Mouse (Mus musculus) MEL (cell line): ENCODE measurements around the gene Sat2. TPM values are rescaled to one million over a fixed set of nuclear protein-coding genes. Genes with fewer than 3 reads are reported as not detected.

Experiments
- DNase-seq: peaks from one replicate; pipeline ENCODE4 v3.0.0; 2011; ENCODE audit warnings: low read depth, low spot score
- H3K27ac ChIP-seq: 2 replicates; pipeline ENCODE4 v1.5.1; 2012; ENCODE audit warnings: low read depth, mild to moderate bottlenecking, control low read depth, low read length, moderate library complexity; ENCODE audit not compliant: control insufficient read depth
- H3K27me3 ChIP-seq, 2 experiments: fragments of 150-350 bp in 1 of 2; sonication (generic) in 1 of 2; 2 replicates each; pipeline ENCODE4 v1.6.1; 2012; ENCODE audit warnings: low read length in 2 of 2, mild to moderate bottlenecking in 2 of 2, improper control_type of control experiment in 1 of 2, moderate library complexity in 1 of 2; ENCODE audit not compliant: insufficient read depth in 2 of 2, control insufficient read depth in 1 of 2
- H3K36me3 ChIP-seq, 2 experiments: 2 replicates each; pipeline ENCODE4 v1.6.1; 2012 to 2014; ENCODE audit warnings: low read length in 2 of 2, improper control_type of control experiment in 1 of 2, inconsistent platforms in 1 of 2, mild to moderate bottlenecking in 1 of 2; ENCODE audit not compliant: insufficient read depth in 2 of 2, control insufficient read depth in 1 of 2
- H3K4me1 ChIP-seq, 2 experiments: fragments of 150-350 bp in 1 of 2; sonication (generic) in 1 of 2; 2 replicates each; pipeline ENCODE4 v1.6.1; 2012; ENCODE audit warnings: low read length in 2 of 2, improper control_type of control experiment in 1 of 2, mild to moderate bottlenecking in 1 of 2; ENCODE audit not compliant: insufficient read depth in 2 of 2, control insufficient read depth in 1 of 2
- H3K4me3 ChIP-seq, 2 experiments: fragments of 150-350 bp in 1 of 2; sonication (generic) in 1 of 2; 2 replicates each; pipeline ENCODE4 v1.5.1; 2012; ENCODE audit warnings: low read depth in 2 of 2, low read length in 2 of 2, mild to moderate bottlenecking in 2 of 2, moderate library complexity in 2 of 2, control low read depth in 1 of 2, improper control_type of control experiment in 1 of 2; ENCODE audit not compliant: control insufficient read depth in 1 of 2, insufficient read depth in 1 of 2
- H3K79me2 ChIP-seq: 2 replicates; pipeline ENCODE4 v1.6.1; 2012; ENCODE audit warnings: mild to moderate bottlenecking, low read length, moderate library complexity; ENCODE audit not compliant: control insufficient read depth, poor library complexity, insufficient read depth
- H3K9ac ChIP-seq: 2 replicates; pipeline ENCODE4 v1.6.1; 2012; ENCODE audit warnings: low read depth, mild to moderate bottlenecking, control low read depth, low read length, moderate library complexity; ENCODE audit not compliant: control insufficient read depth, poor library complexity, severe bottlenecking
- H3K9me3 ChIP-seq: fragments of 150-350 bp; sonication (generic); replicated peaks from 2 replicates; pipeline ENCODE4 v1.6.1; 2012; ENCODE audit warnings: mild to moderate bottlenecking, low read length, improper control_type of control experiment, moderate library complexity; ENCODE audit not compliant: insufficient read depth
- BHLHE40 ChIP-seq: IDR thresholded peaks from 2 replicates; pipeline ENCODE4 v1.6.1; 2012; ENCODE audit warnings: low read depth, mild to moderate bottlenecking, inconsistent platforms, low read length, improper control_type of control experiment, borderline replicate concordance
- GABPA ChIP-seq: IDR thresholded peaks from 2 replicates; pipeline ENCODE4 v1.6.1; 2012; ENCODE audit warnings: low read depth, mild to moderate bottlenecking, inconsistent platforms, low read length, improper control_type of control experiment, moderate library complexity
- GATA1 ChIP-seq: IDR thresholded peaks from 2 replicates; pipeline ENCODE4 v1.6.1; 2011; ENCODE audit warnings: low read depth, low read length, improper control_type of control experiment
- HCFC1 ChIP-seq: IDR thresholded peaks from 2 replicates; pipeline ENCODE4 v1.6.1; 2012; ENCODE audit warnings: low read depth, mild to moderate bottlenecking, inconsistent platforms, low read length, improper control_type of control experiment, moderate library complexity
- JUND ChIP-seq: IDR thresholded peaks from 2 replicates; pipeline ENCODE4 v1.6.1; 2011; ENCODE audit warnings: low read depth, mild to moderate bottlenecking, improper control_type of control experiment, low read length
- KAT2A ChIP-seq: conservative IDR thresholded peaks from 2 replicates; pipeline ENCODE4 v1.6.1; 2012; ENCODE audit warnings: low read depth, low read length, improper control_type of control experiment, inconsistent platforms
- MAX ChIP-seq: IDR thresholded peaks from 2 replicates; pipeline ENCODE4 v1.6.1; 2011; ENCODE audit warnings: low read length, improper control_type of control experiment
- MAZ ChIP-seq: IDR thresholded peaks from 2 replicates; pipeline ENCODE4 v1.6.1; 2012; ENCODE audit warnings: low read depth, mild to moderate bottlenecking, inconsistent platforms, low read length, improper control_type of control experiment
- MXI1 ChIP-seq: IDR thresholded peaks from 2 replicates; pipeline ENCODE4 v1.6.1; 2011; ENCODE audit warnings: mild to moderate bottlenecking, low read depth, low read length, improper control_type of control experiment
- MYB ChIP-seq: IDR thresholded peaks from 2 replicates; pipeline ENCODE4 v1.6.1; 2011; ENCODE audit warnings: mild to moderate bottlenecking, low read depth, low read length, improper control_type of control experiment
- MYC ChIP-seq: IDR thresholded peaks from 2 replicates; pipeline ENCODE4 v1.6.1; 2011; ENCODE audit warnings: low read depth, mild to moderate bottlenecking, low read length, improper control_type of control experiment, moderate library complexity
- NELFE ChIP-seq: IDR thresholded peaks from 2 replicates; pipeline ENCODE4 v1.6.1; 2011; ENCODE audit warnings: low read depth, low read length, improper control_type of control experiment
- POLR2A ChIP-seq, 2 experiments: IDR thresholded peaks; 2 replicates each; pipeline ENCODE4 v1.6.1; 2011 to 2012; ENCODE audit warnings: low read length in 2 of 2, mild to moderate bottlenecking in 2 of 2, control low read depth in 1 of 2, improper control_type of control experiment in 1 of 2, low read depth in 1 of 2, moderate library complexity in 1 of 2; ENCODE audit not compliant: control insufficient read depth in 1 of 2, insufficient read depth in 1 of 2, poor library complexity in 1 of 2
- POLR2AphosphoS5 ChIP-seq: IDR thresholded peaks from 2 replicates; pipeline ENCODE4 v1.6.1; 2012; ENCODE audit warnings: low read depth, borderline replicate concordance, mild to moderate bottlenecking, inconsistent platforms, low read length, moderate library complexity, mixed read lengths
- TAL1 ChIP-seq: IDR thresholded peaks from 2 replicates; pipeline ENCODE4 v1.6.1; 2012; ENCODE audit warnings: mild to moderate bottlenecking, inconsistent platforms, low read length, moderate library complexity, mixed read lengths
- TCF12 ChIP-seq: IDR thresholded peaks from 2 replicates; pipeline ENCODE4 v1.6.1; 2014; ENCODE audit warnings: low read depth, mild to moderate bottlenecking, inconsistent platforms, low read length, improper control_type of control experiment, moderate library complexity
- USF1 ChIP-seq: IDR thresholded peaks from 2 replicates; pipeline ENCODE4 v1.6.1; 2014; ENCODE audit warnings: low read depth, mild to moderate bottlenecking, inconsistent platforms, low read length, improper control_type of control experiment, moderate library complexity
- ZC3H11A ChIP-seq: IDR thresholded peaks from 2 replicates; pipeline ENCODE4 v1.6.1; 2012; ENCODE audit warnings: low read depth, mild to moderate bottlenecking, inconsistent platforms, low read length, improper control_type of control experiment
- ZKSCAN1 ChIP-seq: IDR thresholded peaks from 2 replicates; pipeline ENCODE4 v1.6.1; 2012; ENCODE audit warnings: low read depth, mild to moderate bottlenecking, inconsistent platforms, low read length, improper control_type of control experiment, moderate library complexity
- ZMIZ1 ChIP-seq: IDR thresholded peaks from 2 replicates; pipeline ENCODE4 v1.6.1; 2012; ENCODE audit warnings: low read depth, mild to moderate bottlenecking, inconsistent platforms, low read length, improper control_type of control experiment, moderate library complexity
- ZNF384 ChIP-seq: IDR thresholded peaks from 2 replicates; pipeline ENCODE4 v1.6.1; 2012; ENCODE audit warnings: low read depth, mild to moderate bottlenecking, inconsistent platforms, low read length, improper control_type of control experiment
- polyA plus RNA-seq, 2 experiments: library from polyadenylated mRNA; stranded (reverse) in 1 of 2; unstranded in 1 of 2; fragments of >175 nt in 1 of 2; fragments of >200 nt in 1 of 2; gene quantifications; 2 replicates each; pipeline versions ENCODE4 v1.2.1 to v1.2.4; 2012; ENCODE audit warnings: low replicate concordance in 2 of 2, low read depth in 1 of 2; ENCODE audit not compliant: insufficient read length in 2 of 2, insufficient read depth in 1 of 2, missing spikeins in 1 of 2
- total RNA-seq: library from RNA; depleted of rRNA; stranded (reverse); fragments of 300-350 nt; gene quantifications from 2 replicates; pipeline ENCODE4 v1.2.3, GENCODE M21; 2012

Gene Sat2
- total and polyA plus RNA-seq, 3 experiments: not detected

DNA sequence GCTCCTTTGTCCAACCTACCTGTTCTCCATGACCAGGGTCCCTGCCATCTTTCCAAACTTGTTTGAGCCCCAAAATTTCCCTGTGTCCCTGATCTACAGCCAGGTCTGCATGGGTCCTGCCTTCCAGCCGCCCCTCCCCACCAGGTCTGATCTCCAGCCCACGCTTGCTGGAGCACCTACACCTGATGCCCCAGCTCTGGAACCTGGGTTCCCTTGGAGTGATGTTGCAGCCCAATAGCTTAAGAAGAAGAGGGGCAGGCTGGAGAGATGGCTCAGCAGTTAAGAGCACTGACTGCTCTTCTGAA lies 15.4 kb upstream of the Sat2 start:
- Histone ChIP-seq H3K9me3 (no peaks in the 10 kb centered on the region), H3K9ac (peak overlapping the region; percentile 70), H3K4me3 (peak overlapping the region; percentile 61 to 70), H3K4me1 (peaks cover 39 to 62% of the 10 kb centered on the region in 2 experiments), H3K79me2 (peaks cover 6% of the 10 kb centered on the region), H3K27me3 (no peaks in the 10 kb centered on the region), H3K27ac (peak overlapping the region; percentile 78), H3K36me3 (peaks cover 0 to 43% of the 10 kb centered on the region in 2 experiments; a peak in 2 of 4 replicates)
- no peak for DNase-seq
- 0 out of 2 replicates have a peak, but pooled peaks have one; percentile 13 for TF ChIP-seq MYB
- no peak for TF ChIP-seq ZC3H11A
- TF ChIP-seq MXI1: 0 out of 2 replicates have a peak, but pooled peaks have one; percentile 20
- TF ChIP-seq JUND: no peak
- no peak for TF ChIP-seq GABPA

- Histone ChIP-seq H3K4me3 (no peak overlapping the region; a peak in 1 of 4 replicates), H3K27ac (0 out of 2 replicates have a peak overlapping the region, but pooled peaks have one; percentile 11), H3K36me3 (peaks cover 0 to 39% of the 10 kb centered on the region in 2 experiments; a peak in 2 of 4 replicates)
Measured at GRCm38 (mm10) chr11:69606832-69607231, 15.0 kb upstream of the Sat2 start.

DNA sequence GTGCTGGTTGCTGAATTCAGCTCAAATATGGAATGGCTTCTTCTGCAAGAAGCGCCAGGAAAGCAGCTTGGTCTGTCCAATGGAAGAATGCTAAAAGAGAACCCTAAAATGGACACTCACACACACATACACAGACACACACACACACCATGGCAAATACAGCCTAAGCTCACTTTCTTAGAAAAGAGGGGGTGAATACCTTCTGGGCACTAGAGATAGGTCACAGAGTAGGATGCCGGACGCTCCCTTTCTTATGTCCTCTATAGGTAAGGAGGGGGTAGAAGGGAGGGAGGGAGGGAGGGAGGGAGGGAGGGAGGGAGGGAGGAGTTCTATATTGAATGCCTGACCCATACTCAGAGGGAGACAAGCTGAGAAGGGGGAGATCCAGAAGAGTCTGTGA lies 13.3 kb upstream of the Sat2 start:
- Histone ChIP-seq H3K4me1 (peaks cover 24 to 46% of the 10 kb centered on the region in 2 experiments), H3K9ac (peak overlapping the region; percentile 66), H3K36me3 (peaks cover 0 to 27% of the 10 kb centered on the region in 2 experiments; a peak in 2 of 4 replicates), H3K79me2 (peaks cover 6% of the 10 kb centered on the region), H3K4me3 (peak overlapping the region in 1 of 2 experiments; percentile 24; a peak in 3 of 4 replicates), H3K9me3 (no peaks in the 10 kb centered on the region), H3K27ac (peak overlapping the region; percentile 91), H3K27me3 (no peaks in the 10 kb centered on the region)
- peak; percentile 46 for DNase-seq
- no peak for TF ChIP-seq ZNF384
- TF ChIP-seq MYC: no peak
- 0 out of 2 replicates have a peak, but pooled peaks have one; percentile 34 for TF ChIP-seq MXI1
- TF ChIP-seq NELFE: no peak
- no peak for TF ChIP-seq KAT2A
- no peak for TF ChIP-seq POLR2A (IDR thresholded peaks at IDR 0.05; ENCODE audit: control insufficient read depth in 1 of 2, insufficient read depth in 1 of 2, low read depth in 1 of 2, low read length in 2 of 2, poor library complexity in 1 of 2)
- TF ChIP-seq GATA1: no peak
- TF ChIP-seq USF1: no peak
- TF ChIP-seq BHLHE40: no peak
- TF ChIP-seq ZMIZ1: 0 out of 2 replicates have a peak, but pooled peaks have one; percentile 20
- no peak for TF ChIP-seq TAL1
- 0 out of 2 replicates have a peak, but pooled peaks have one; percentile 6 for TF ChIP-seq TCF12
- TF ChIP-seq ZKSCAN1: no peak
- TF ChIP-seq HCFC1: no peak
- no peak for TF ChIP-seq POLR2AphosphoS5
- TF ChIP-seq MAZ: peak; percentile 55

More at GRCm38 (mm10) chr11:69606832-69607231, 15.0 kb upstream of the Sat2 start:
- no peaks in the 10 kb centered on the region for H3K9me3 ChIP-seq
- H3K9ac ChIP-seq: no peak overlapping the region
- peaks cover 35 to 58% of the 10 kb centered on the region in 2 experiments for H3K4me1 ChIP-seq
- H3K79me2 ChIP-seq: peaks cover 6% of the 10 kb centered on the region
- H3K27me3 ChIP-seq: no peaks in the 10 kb centered on the region
- peak; percentile 48 for DNase-seq
- no peak for TF ChIP-seq ZKSCAN1
- peak; percentile 62 for TF ChIP-seq MAX
- TF ChIP-seq MAZ: no peak
- TF ChIP-seq MXI1: 0 out of 2 replicates have a peak, but pooled peaks have one; percentile 18
- TF ChIP-seq MYC: peak; percentile 78
- peak; percentile 43; the same call in 1 of the 2 replicates for TF ChIP-seq ZNF384
- no peak for TF ChIP-seq BHLHE40
- TF ChIP-seq POLR2A (IDR thresholded peaks at IDR 0.05; ENCODE audit: control insufficient read depth in 1 of 2, insufficient read depth in 1 of 2, low read depth in 1 of 2, low read length in 2 of 2, poor library complexity in 1 of 2): no peak
